Mouse (Mus musculus) mesoderm, embryonic 11.5 days (tissue): ENCODE measurements around the gene Poldip3.

ENCODE experiments used
- DNase-seq: peaks from one replicate; pipeline ENCODE4 v3.0.0-alpha.2; 2012; ENCODE audit warnings: low read depth, low spot score

Gene Poldip3

DNA sequence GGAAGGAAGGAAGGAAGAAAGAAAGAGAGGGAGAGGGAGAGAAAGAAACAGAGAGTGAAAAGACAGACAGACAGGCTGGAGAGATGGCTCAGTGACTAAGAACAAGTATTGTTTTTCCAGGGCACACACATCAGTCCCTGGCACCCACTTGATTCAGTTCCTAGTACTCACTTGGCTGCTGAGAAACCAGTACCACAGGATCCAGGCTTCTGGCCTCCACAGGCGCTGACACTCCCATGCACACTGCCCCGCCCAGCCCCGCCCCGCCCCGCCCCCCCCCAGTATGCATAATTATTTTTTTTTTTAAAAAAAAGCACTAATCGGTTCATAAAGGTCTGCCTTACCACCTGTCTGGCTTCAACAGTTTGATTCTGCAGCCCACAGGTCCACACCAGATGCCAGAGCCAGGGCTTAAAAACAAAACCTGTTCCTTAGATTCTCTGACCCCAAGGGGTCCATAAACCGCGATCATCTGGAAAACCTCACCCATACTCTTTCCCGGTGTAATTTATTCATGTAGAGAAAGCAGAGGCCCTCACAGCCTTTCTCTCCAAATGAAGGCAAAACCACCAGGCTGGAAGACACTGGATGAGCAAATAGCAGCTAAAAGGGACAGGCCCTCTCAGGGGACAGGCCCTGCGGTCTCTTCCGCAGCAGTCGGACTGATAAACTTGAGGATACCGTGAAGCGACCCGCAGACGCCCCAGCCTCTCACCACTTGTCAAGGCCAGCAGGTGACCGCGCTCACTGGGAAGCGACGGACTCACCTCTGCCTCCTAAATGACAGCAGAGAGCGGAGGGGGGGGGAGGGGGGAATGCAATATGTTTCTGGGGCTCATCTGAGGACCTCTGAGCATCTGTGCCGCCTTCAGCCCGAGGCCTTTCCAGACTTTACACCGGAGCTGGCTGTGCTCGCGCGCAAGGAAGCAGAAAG lies 60.4 kb downstream of the Poldip3 start:
- peak; percentile 16 for DNase-seq

DNA sequence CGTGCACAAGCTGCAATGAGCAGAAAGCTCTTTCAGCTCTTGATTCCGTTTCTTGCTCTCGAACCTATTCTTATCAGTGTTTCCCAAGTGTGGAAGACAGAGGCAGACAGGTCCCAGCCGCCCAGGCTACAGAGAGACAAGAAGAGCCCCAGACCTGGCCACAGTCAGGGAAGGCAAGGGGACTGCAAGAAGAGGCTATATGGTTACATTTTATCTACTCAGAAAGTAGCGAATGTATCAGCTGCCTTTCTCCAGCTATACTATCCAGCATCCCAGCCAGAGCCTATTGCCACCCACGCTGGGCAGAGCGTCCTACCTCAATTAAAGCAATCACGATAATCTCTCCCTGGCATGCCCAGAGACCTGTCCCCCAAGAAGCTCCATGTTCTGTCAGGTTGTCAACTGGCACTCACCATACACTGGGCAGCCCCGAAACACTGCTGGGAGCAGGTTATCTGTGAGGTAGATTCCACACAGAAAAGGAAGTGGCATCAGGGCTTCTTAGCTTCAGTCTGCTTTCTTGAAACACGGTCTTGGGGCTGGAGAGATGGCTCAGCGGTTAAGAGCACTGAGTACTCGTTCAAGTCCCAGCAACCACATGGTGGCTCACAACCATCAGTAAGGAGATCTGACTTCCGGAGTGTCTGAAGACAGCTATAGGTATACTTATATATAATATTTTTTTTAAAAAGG lies 62.4 kb downstream of the Poldip3 start:
- DNase-seq: no peak

DNA sequence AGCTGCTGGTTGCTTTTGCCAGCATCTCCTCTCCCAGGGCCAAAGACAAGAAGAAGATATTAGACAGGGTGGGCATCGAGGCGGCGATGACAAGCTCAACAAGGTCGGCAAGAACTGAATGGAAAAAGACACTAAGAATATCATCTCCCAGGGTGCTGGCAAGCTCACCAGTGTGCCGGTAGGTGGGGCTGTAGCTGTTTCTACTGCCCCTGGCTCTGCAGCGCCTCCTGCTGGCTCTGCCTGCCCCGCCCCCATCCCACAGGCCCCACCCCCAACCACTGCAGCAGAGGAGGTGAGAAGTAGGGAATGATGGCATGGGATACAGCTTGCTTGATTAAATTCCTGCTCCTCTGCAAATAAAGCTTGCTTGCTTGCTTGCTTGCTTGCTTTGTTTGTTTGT lies 63.3 kb downstream of the Poldip3 start:
- DNase-seq: peak; percentile 38

DNA sequence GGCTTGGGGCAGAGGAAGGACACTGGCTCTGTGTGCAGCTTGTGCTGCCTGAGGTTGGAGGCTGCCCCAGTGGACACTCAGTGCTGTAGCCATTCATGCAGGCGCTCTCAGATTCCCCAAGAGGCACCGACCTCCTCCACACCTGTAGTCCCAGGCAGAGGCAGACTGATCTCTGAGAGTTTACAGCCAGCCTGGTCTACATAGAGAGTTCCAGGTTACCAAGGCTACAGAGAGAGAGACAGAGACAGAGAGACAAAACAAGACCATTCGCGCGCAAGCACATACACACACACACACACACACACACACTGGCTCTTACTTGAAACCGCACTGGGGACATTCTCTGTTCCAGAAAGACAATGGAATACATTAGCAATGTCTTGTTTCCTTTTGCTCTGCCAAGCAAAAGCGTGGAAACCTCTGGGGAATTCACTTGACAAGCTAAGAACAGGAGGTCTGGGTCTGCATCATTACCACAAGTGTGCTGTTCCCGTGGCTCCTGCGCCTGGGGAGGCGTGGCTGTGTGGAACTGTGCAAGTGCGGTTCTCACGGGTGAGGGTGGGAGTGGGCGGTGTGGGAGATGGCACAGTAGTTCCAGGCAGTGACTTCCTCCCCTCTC lies 65.1 kb downstream of the Poldip3 start:
- DNase-seq: peak; percentile 37

- no peak for DNase-seq
Measured at GRCm38 (mm10) chr15:83083530-83083929, 65.7 kb downstream of the Poldip3 start.
